Mouse (Mus musculus) E14TG2a.4 (cell line): ENCODE measurements at regions not wholly inside any gene's neighbourhood (a gene's known extent, or its start where the extent isn't known, plus 50 kb on each side); places are given as distances from the start of the nearest gene placed in this dataset.
"Not testable (repeated sequence)": the region's sequence is repeated elsewhere in the genome, so short reads cannot be mapped to it uniquely, and the experiment has no call there.

Source experiments
- H3K27me3 ChIP-seq: 2 replicates; pipeline ENCODE4 v1.6.1; 2014; ENCODE audit warnings: low read length, control low read depth; ENCODE audit not compliant: insufficient read depth
- H3K36me3 ChIP-seq: 2 replicates; pipeline ENCODE4 v1.6.1; 2014; ENCODE audit warnings: low read length, control low read depth; ENCODE audit not compliant: insufficient read depth
- H3K4me1 ChIP-seq: replicated peaks from 2 replicates; pipeline ENCODE4 v1.6.1; 2014; ENCODE audit warnings: low read depth, low read length, control low read depth
- H3K4me3 ChIP-seq: replicated peaks from 2 replicates; pipeline ENCODE4 v1.5.1; 2014; ENCODE audit warnings: mild to moderate bottlenecking, low read length
- H3K9me3 ChIP-seq: 2 replicates; pipeline ENCODE4 v1.6.1; 2014; ENCODE audit warnings: low read length, control low read depth
- CTCF ChIP-seq: conservative IDR thresholded peaks from 2 replicates; pipeline ENCODE4 v1.5.1; 2014; ENCODE audit warnings: low read length
- NANOG ChIP-seq: IDR thresholded peaks from 2 replicates; pipeline ENCODE4 v1.6.1; 2014; ENCODE audit warnings: borderline replicate concordance, low read length, mixed read lengths
- POU5F1 ChIP-seq: IDR thresholded peaks from 2 replicates; pipeline ENCODE4 v1.6.1; 2014; ENCODE audit warnings: low read length, borderline replicate concordance

DNA sequence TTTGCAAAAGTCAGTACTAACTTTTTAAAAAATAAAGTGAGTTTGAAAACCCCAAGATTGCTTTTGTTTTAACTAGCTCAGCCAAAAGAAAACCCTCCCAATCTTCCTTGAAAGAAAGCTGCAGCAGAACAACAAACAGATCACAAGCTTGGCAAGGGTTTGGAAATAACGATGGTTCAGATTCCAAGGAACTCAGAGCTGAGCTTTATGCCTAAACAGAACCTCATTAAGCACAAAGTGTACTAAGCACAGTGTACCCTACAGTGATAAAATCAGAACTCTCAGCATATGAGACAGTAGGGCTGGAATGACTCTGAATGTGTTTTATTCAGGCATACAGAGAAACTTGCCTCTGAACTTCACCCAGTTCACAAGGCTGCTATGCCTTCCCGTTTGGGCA is 77.9 kb upstream of the Pnpt1 start:
- no peak overlapping the region for H3K4me3 ChIP-seq
- peaks cover 3% of the 10 kb centered on the region; the same call in 1 of the 2 replicates for H3K9me3 ChIP-seq
- H3K4me1 ChIP-seq, result peaks cover 16% of the 10 kb centered on the region
- H3K27me3 ChIP-seq, result no peaks in the 10 kb centered on the region
- H3K36me3 ChIP-seq, result 0 out of 2 replicates have a peak, but pooled peaks cover 8% of the 10 kb centered on the region
- TF ChIP-seq NANOG, result no peak
- no peak for TF ChIP-seq POU5F1
- TF ChIP-seq CTCF, result no peak

DNA sequence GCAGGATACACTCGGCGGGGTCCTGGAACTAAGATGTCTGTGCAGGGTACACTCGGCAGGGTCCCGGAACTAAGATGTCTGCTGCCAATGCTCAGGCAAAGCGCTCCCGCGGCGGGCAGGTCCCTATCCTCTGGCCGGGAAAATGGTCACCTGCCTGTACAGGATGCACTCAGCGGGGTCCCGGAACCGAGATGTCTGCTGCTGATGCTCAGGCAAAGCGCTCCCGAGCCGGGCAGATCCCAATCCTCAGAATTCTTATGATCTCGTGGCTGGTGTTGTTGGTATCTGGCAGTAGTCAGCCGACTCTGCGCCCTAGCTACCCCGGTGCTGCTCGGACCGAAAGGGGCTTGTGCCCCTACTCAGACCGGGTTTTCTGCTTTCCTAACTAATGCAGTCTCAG is 61.0 kb upstream of the Pnpt1 start:
- peak overlapping the region; percentile 71 for H3K4me3 ChIP-seq
- not testable (repeated sequence) for H3K9me3 ChIP-seq, H3K4me1 ChIP-seq, H3K27me3 ChIP-seq, H3K36me3 ChIP-seq

- H3K36me3 ChIP-seq, result no peaks in the 10 kb centered on the region
- H3K9me3 ChIP-seq, result no peaks in the 10 kb centered on the region
- peaks cover 7% of the 10 kb centered on the region for H3K4me1 ChIP-seq
- TF ChIP-seq CTCF, result no peak
- no peak for TF ChIP-seq NANOG
- no peak for TF ChIP-seq POU5F1
- H3K27me3 ChIP-seq, result no peaks in the 10 kb centered on the region
- no peak overlapping the region for H3K4me3 ChIP-seq
Measured at GRCm38 (mm10) chr11:29072231-29072630, 58.3 kb upstream of the Pnpt1 start.
